Mouse (Mus musculus): ENCODE measurements around the gene Olfr525. TPM values are rescaled to one million over a fixed set of nuclear protein-coding genes. Genes with fewer than 3 reads are reported as not detected.

Olfr525 gene
- total RNA-seq (2021), result not detected
- long read RNA-seq, experiment 1, result 0 reads
- long read RNA-seq, experiment 2, result 0 reads

GRCm38 (mm10) chr7:140320558-140320957 lies at the start of gene Olfr525:
Olfr525 (plus strand) TSS chr7:140320858.
- intact Hi-C loops (cut with DNase I), result no loop called here
- DNase-seq, result no peak
- no peak for TF ChIP-seq CTCF (IDR thresholded peaks at IDR 0.05)
- no peak within 1 kb of the TSS for H3K27ac ChIP-seq
- no peak within 1 kb of the TSS for H3K4me3 ChIP-seq

DNA sequence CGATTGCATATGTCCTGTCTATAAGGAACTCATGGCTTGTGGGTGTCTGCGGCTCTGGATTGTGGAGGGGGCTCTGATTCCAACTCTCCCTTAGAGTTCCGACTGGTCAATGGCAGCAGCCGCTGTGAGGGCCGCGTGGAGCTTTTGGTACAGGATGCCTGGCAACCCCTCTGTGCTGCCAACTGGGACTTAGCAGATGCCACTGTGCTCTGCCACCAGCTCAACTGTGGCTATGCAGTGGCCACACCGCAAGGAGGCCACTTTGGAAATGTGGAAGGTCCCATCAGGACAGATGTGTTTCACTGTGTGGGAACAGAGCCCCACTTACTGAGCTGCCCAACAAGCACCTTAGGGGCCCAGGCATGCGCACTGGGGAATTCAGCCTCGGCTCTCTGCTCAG lies 24.9 kb upstream of the Olfr525 start:
- intact Hi-C loops (cut with DNase I), result no loop called here
- no peak for DNase-seq
- Histone ChIP-seq H3K27ac (no peak overlapping the region), H3K4me3 (no peak overlapping the region)
- TF ChIP-seq CTCF (IDR thresholded peaks at IDR 0.05), result no peak

DNA sequence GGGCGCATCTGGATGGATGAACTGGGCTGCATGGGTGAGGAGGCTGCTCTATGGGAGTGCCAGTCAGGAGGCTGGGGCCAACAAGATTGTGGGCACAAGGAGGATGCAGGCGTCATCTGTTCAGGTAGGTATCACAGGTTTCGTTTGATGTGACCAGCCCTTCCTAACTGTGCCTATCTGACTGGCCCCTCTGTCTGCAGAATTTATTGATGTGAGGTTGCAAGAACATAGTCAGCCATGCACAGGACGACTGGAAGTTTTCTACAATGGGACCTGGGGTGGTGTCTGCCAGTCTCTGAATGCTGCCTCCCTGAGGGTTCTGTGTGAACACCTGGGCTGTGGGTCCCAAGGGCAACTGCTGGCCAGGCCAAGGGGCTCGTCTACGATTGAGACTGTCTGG lies 23.8 kb upstream of the Olfr525 start:
- DNase-seq, result no peak
- Histone ChIP-seq H3K27ac (no peak overlapping the region), H3K4me3 (no peak overlapping the region)
- no peak for TF ChIP-seq CTCF (IDR thresholded peaks at IDR 0.05)
- intact Hi-C loops (cut with DNase I), result no loop called here

DNA sequence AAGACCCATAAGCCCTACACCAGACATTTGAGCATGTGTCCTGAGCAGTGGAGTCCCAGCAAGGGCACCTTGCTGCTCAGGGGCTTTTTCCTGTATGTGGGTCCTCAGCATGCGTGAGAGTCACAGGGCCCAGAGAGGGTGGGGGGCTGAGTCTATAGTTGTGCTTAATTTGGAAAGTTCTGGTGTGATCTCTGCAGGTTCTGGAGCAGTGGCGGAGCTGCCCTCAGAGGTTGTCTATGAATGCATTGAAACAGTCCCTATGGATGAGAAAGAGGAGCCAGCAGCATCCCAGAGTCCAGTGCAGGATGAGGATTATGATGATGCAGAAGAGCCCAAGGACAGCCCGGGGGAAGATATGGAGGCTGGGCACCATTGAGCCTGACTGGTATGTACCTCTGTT lies 21.2 kb upstream of the Olfr525 start:
- DNase-seq, result no peak
- Histone ChIP-seq H3K27ac (no peak overlapping the region), H3K4me3 (no peak overlapping the region)
- intact Hi-C loops (cut with DNase I), result no loop called here
- TF ChIP-seq CTCF (IDR thresholded peaks at IDR 0.05), result no peak

DNA sequence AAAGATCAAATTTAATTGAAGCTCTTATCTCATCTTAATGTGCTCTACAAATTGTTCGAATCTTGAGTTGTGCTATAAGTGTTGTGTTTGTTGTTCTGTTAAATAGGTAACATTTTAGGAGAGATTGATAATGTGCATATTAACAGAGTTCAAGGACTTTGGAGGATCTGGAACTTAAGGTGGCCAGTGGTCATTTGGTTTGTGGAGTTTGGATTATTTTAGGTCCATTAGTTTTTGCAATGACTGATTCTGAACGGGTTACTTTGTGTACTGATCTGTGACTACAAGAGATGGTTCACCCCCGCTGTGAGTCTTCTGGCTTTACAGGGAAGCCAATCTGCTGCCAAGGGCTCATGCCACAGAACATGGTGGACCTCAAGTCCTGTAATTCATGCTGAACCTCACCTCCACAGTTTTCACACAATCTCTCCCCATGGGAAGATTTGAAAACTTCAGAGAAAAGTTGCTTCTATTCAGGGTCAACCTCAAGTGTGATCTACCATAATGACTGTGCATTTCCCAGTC lies 735 bp upstream of the Olfr525 start:
- Histone ChIP-seq H3K27ac (no peak overlapping the region), H3K4me3 (no peak overlapping the region)
- intact Hi-C loops (cut with DNase I), result no loop called here
- no peak for TF ChIP-seq CTCF (IDR thresholded peaks at IDR 0.05)
- DNase-seq, result no peak

DNA sequence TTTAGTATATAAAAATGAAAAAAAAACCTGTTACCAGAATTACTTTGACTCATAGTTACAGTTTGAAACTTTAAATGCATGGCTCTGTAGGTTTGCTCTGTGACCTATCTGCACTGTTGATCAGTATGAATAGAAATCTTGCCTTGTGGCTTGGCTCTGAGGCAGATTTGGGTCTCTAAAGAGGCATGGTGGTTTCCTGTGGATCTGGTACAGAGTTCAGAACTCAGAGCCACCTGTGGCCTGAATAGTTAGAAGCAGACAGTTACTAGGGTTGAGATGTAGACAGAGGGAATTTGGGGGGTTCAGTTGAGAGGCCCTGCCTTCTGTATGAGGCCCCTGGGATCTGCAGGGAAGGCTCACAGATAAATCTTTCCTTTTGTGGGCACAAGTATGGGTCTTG lies 477 bp downstream of the Olfr525 start:
- intact Hi-C loops (cut with DNase I), result no loop called here
- Histone ChIP-seq H3K27ac (no peak overlapping the region), H3K4me3 (no peak overlapping the region)
- TF ChIP-seq CTCF (IDR thresholded peaks at IDR 0.05), result no peak
- no peak for DNase-seq

DNA sequence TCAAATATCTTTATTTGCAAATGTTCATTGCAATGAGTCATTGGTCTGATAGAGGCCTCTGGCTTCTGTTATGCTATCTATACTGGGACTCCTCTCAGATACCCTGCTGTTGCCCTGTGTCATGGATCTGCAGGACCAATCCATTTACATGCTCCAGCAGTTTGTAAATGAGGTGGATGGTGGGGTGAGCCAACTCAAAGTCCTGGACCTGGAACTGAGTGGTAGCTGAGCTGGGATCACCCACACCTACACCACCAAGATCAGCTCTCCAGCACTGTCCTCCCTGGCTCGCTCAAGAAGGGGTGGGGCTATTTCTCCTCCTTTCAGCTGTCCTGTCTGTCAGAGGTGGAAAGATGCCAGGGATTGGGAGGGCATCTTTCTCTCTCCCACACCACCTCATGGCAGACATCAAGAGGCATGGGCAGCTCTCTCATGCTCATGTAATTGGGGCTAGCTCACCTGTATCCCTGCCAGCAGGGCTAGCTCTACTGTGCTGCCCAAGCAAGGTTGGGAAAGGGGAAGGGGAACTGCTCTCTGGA lies 9.2 kb downstream of the Olfr525 start:
- intact Hi-C loops (cut with DNase I), result no loop called here
- Histone ChIP-seq H3K27ac (no peak overlapping the region), H3K4me3 (no peak overlapping the region)
- no peak for TF ChIP-seq CTCF (IDR thresholded peaks at IDR 0.05)
- no peak for DNase-seq

- DNase-seq, result no peak
- H3K27ac ChIP-seq, result no peak within 1 kb of the TSS
- intact Hi-C loops (cut with DNase I), result no loop called here
- no peak within 1 kb of the TSS for H3K4me3 ChIP-seq
- TF ChIP-seq CTCF (IDR thresholded peaks at IDR 0.05), result no peak
Measured at GRCm38 (mm10) chr7:140333717-140334116, 13.1 kb downstream of the Olfr525 start, which contains the start of gene Olfr527. Olfr527 (plus strand) TSS chr7:140334017.

- Histone ChIP-seq H3K27ac (no peak within 1 kb of the TSS), H3K4me3 (no peak within 1 kb of the TSS)
- DNase-seq, result no peak
- intact Hi-C loops (cut with DNase I), result no loop called here
- TF ChIP-seq CTCF (IDR thresholded peaks at IDR 0.05), result no peak
Measured at GRCm38 (mm10) chr7:140361571-140361970, 40.9 kb downstream of the Olfr525 start, which contains the start of gene Olfr60. Olfr60 (minus strand) TSS chr7:140361671.

DNA sequence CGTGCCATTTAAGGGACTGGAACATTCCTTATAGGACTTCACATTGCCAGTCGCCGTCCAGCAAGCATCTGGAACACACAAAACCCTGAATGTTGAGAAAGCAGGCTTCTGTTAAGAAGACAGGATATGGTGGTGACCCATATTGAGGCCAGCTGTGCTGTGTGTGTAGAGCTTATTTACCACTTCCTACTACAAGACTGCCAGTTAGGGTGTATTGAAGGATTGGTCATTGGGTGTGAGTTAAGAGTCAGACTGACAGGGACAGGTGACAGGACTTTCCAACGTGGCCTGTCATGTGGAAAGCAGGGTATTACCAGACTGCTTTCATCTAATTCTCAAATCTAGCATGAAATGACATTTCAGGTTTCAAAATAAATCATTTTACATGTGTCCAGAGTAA lies 53.6 kb downstream of the Olfr525 start:
- no peak overlapping the region for H3K27ac ChIP-seq
- no peak for TF ChIP-seq CTCF (IDR thresholded peaks at IDR 0.05)
- H3K4me3 ChIP-seq, result no peak overlapping the region
- no peak for DNase-seq
- intact Hi-C loops (cut with DNase I), result no loop called here

DNA sequence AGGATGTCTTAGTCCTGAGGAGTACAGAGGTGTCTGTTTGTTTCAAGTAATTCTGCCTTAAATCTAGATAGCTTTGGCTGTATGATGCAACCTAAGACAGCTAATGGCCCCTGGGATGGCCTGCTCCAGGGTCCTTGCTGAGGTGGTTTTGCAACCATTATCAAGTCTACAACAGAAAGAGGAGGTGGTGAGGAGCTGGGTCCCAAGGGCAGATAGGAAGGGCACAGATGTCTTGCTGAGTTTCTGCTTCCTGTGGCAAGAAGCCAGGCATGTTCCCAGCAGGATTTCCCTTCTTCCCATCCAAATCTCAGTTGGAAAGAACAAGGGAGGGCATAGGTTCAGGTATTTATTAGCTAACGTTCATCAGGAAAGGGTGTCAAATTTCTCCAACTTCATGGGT lies 55.6 kb downstream of the Olfr525 start, which contains the start of gene Olfr530:
Gene Olfr530, minus strand, starts transcription at position 101 of the 400 bp plus-strand sequence.
- intact Hi-C loops (cut with DNase I), result no loop called here
- Histone ChIP-seq H3K4me3 (no peak within 1 kb of the TSS), H3K27ac (no peak within 1 kb of the TSS)
- TF ChIP-seq CTCF (IDR thresholded peaks at IDR 0.05), result no peak
- DNase-seq, result no peak

DNA sequence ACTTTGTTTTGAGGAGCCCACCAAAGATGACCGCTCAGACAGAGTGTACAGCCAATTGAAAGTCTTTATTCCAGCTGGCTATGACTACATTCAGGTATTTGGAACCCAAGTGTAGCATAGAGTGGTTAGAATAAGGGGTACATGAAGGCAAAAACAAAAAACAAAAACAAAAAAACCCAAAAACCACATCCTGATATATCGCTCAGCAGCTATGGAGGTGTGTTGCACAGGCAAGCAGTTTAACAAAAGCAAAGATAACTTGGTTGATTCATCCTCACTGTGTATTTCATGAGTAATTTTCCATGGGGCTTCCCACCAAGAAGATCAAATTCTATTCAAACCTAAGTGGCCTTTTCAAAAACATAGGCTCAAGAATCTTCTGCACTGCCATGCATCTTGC lies 56.3 kb downstream of the Olfr525 start:
- no peak for TF ChIP-seq CTCF (IDR thresholded peaks at IDR 0.05)
- no peak overlapping the region for H3K27ac ChIP-seq
- intact Hi-C loops (cut with DNase I), result no loop called here
- H3K4me3 ChIP-seq, result no peak overlapping the region
- DNase-seq, result no peak

Other genes starting within 250 kb of the Olfr525 start
- under 1 TPM in 1 of 2 experiments, not detected in 1; 0.20 TPM for gene Caly, start 238.3 kb upstream of the Olfr525 start, total RNA-seq (2021)
- gene Prap1, start 227.5 kb upstream of the Olfr525 start, total RNA-seq (2021), result not detected
- 10 to 100 TPM; 35.2 to 52.0 TPM for gene Fuom, start 218.4 kb upstream of the Olfr525 start, total RNA-seq (2021)
- gene Paox, start 205.1 kb upstream of the Olfr525 start, total RNA-seq (2021), result 1 to 10 TPM; 3.6 to 5.1 TPM
- 100 to 1,000 TPM; 116 to 201 TPM for gene Echs1, start 204.4 kb upstream of the Olfr525 start, total RNA-seq (2021)
- gene Mtg1, start 183.3 kb upstream of the Olfr525 start, total RNA-seq (2021), result 10 to 100 TPM; 26.5 to 33.2 TPM
- under 1 TPM; 0.13 to 0.50 TPM for gene Sprn, start 166.0 kb upstream of the Olfr525 start, total RNA-seq (2021)
- gene Olfr522, start 156.1 kb upstream of the Olfr525 start, total RNA-seq (2021), result not detected
- gene Olfr523, start 147.6 kb upstream of the Olfr525 start, total RNA-seq (2021), result not detected
- not detected for gene Olfr524, start 114.9 kb upstream of the Olfr525 start, total RNA-seq (2021)
- not detected for gene Cd163l1, start 102.6 kb upstream of the Olfr525 start, total RNA-seq (2021)
- not detected for gene 5830411N06Rik, start 73.6 kb upstream of the Olfr525 start, total RNA-seq (2021)
- not detected for gene Olfr527, start 13.2 kb downstream of the Olfr525 start, total RNA-seq (2021)
- not detected for gene Olfr60, start 40.8 kb downstream of the Olfr525 start, total RNA-seq (2021)
- gene Olfr530, start 55.5 kb downstream of the Olfr525 start, total RNA-seq (2021), result not detected
- gene Olfr531, start 82.1 kb downstream of the Olfr525 start, total RNA-seq (2021), result not detected
- gene Olfr532, start 100.8 kb downstream of the Olfr525 start, total RNA-seq (2021), result not detected
- gene Olfr533, start 142.5 kb downstream of the Olfr525 start, total RNA-seq (2021), result not detected
- gene Olfr535, start 163.4 kb downstream of the Olfr525 start, total RNA-seq (2021), result not detected
- gene Olfr536, start 186.5 kb downstream of the Olfr525 start, total RNA-seq (2021), result not detected
- gene Olfr538, start 247.0 kb downstream of the Olfr525 start, total RNA-seq (2021), result not detected

Data from gastrocnemius, adult 2 months (tissue).